Mouse (Mus musculus): ENCODE measurements around the gene Hes6.

Hes6 gene

GRCm38 (mm10) chr1:91413898-91414594, at the start of gene Hes6:
Gene Hes6, minus strand, starts transcription at chr1:91414038.
- no peak for DNase-seq (ENCODE audit: low read depth)

- no peak for DNase-seq (ENCODE audit: low read depth)
Measured at GRCm38 (mm10) chr1:91463336-91463995, 49.6 kb upstream of the Hes6 start.

GRCm38 (mm10) chr1:91460564-91460963, 46.7 kb upstream of the Hes6 start:
- no peak for DNase-seq (ENCODE audit: low read depth)

GRCm38 (mm10) chr1:91460069-91460468, 46.2 kb upstream of the Hes6 start:
- no peak for DNase-seq (ENCODE audit: low read depth)

- peak; percentile 100 for DNase-seq (ENCODE audit: low read depth)
Measured at GRCm38 (mm10) chr1:91459059-91459809, 45.4 kb upstream of the Hes6 start, which contains the start of gene Per2. Gene Per2, minus strand, starts transcription at chr1:91459324.

- no peak for DNase-seq (ENCODE audit: low read depth)
Measured at GRCm38 (mm10) chr1:91458223-91458861, 44.5 kb upstream of the Hes6 start.

- no peak for DNase-seq (ENCODE audit: low read depth)
Measured at GRCm38 (mm10) chr1:91457698-91458097, 43.9 kb upstream of the Hes6 start.

GRCm38 (mm10) chr1:91457116-91457515, 43.3 kb upstream of the Hes6 start:
- DNase-seq (ENCODE audit: low read depth): no peak

GRCm38 (mm10) chr1:91456301-91456801, 42.5 kb upstream of the Hes6 start:
- no peak for DNase-seq (ENCODE audit: low read depth)

- DNase-seq (ENCODE audit: low read depth): no peak
Measured at GRCm38 (mm10) chr1:91455661-91456161, 41.9 kb upstream of the Hes6 start.

- no peak for DNase-seq (ENCODE audit: low read depth)
Measured at GRCm38 (mm10) chr1:91454927-91455326, 41.1 kb upstream of the Hes6 start.

- DNase-seq (ENCODE audit: low read depth): no peak
Measured at GRCm38 (mm10) chr1:91454366-91454765, 40.5 kb upstream of the Hes6 start.

- peak; percentile 61 for DNase-seq (ENCODE audit: low read depth)
Measured at GRCm38 (mm10) chr1:91453932-91454331, 40.1 kb upstream of the Hes6 start.

GRCm38 (mm10) chr1:91451547-91452084, 37.8 kb upstream of the Hes6 start:
- no peak for DNase-seq (ENCODE audit: low read depth)

- DNase-seq (ENCODE audit: low read depth): no peak
Measured at GRCm38 (mm10) chr1:91450851-91451250, 37.0 kb upstream of the Hes6 start.

GRCm38 (mm10) chr1:91448688-91449087, 34.9 kb upstream of the Hes6 start:
- DNase-seq (ENCODE audit: low read depth): no peak

GRCm38 (mm10) chr1:91446511-91446910, 32.7 kb upstream of the Hes6 start:
- no peak for DNase-seq (ENCODE audit: low read depth)

- no peak for DNase-seq (ENCODE audit: low read depth)
Measured at GRCm38 (mm10) chr1:91446060-91446459, 32.2 kb upstream of the Hes6 start.

- no peak for DNase-seq (ENCODE audit: low read depth)
Measured at GRCm38 (mm10) chr1:91444841-91445830, 31.3 kb upstream of the Hes6 start.

- no peak for DNase-seq (ENCODE audit: low read depth)
Measured at GRCm38 (mm10) chr1:91442350-91442990, 28.6 kb upstream of the Hes6 start.

All from c-Kit-positive CD71-positive TER-119-negative erythroid progenitor cells, embryonic 14.5 days (primary cell).